Mouse (Mus musculus) small intestine, adult 2 months (tissue): ENCODE data around the gene C2cd4b.

Source experiments
- CTCF ChIP-seq: fragments of 200-500 bp; IDR thresholded peaks from 2 replicates; pipeline ENCODE4 v1.5.1; 2012; ENCODE audit warnings: low read depth, mild to moderate bottlenecking, control low read depth, inconsistent platforms, low read length, moderate library complexity, mixed read lengths; ENCODE audit not compliant: insufficient replicate concordance, insufficient read length; ENCODE audit errors: extremely low read depth
- POLR2A ChIP-seq: fragments of 200-500 bp; IDR thresholded peaks from 2 replicates; pipeline ENCODE4 v1.6.1; 2012; ENCODE audit warnings: low read depth, mild to moderate bottlenecking, control low read depth, inconsistent platforms, low read length, moderate library complexity

DNA sequence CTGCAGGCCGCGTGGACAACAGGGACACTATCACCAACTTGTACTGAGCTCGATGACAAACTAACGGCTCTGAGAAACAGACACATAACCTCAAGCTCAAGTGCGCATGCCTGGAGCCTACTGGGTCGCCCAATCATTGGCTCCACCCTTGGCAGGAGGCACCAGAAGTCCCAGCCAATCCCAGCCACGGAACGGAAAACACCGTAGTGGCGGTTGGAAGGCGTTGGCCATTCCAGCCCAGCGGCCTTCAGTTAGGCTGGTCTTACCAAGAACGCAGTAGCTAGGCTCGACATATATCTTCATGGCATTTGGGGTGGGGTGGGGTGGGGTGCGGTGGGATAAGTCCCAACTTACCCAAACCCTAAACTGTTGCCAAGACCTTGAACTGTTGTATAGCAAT is 25.5 kb upstream of the C2cd4b start:
- TF ChIP-seq CTCF (no peak), POLR2A (no peak)
